Mouse (Mus musculus) kidney, embryonic 15.5 days (tissue): ENCODE data around the gene 2900026A02Rik. TPM values are rescaled to one million over a fixed set of nuclear protein-coding genes. Genes with fewer than 3 reads are reported as not detected.
A peak's percentile ranks its signal among the peaks of the same experiment; 100 is the strongest.

Experiments used
- ATAC-seq: fragments of 200-750 bp; cut with Nextera tagmentation; replicated peaks from 2 replicates; pipeline ENCODE4 v1.8.0; 2017; ENCODE audit warnings: moderate TSS enrichment; ENCODE audit not compliant: low FRiP score
- H3K27ac ChIP-seq: fragments of 300-500 bp; sonication (generic); 2 replicates; pipeline ENCODE4 v1.5.1; 2015; ENCODE audit warnings: mild to moderate bottlenecking, inconsistent platforms
- H3K27me3 ChIP-seq: fragments of 300-500 bp; sonication (generic); 2 replicates; pipeline ENCODE4 v1.6.1; 2015; ENCODE audit warnings: inconsistent platforms
- H3K36me3 ChIP-seq: fragments of 300-500 bp; sonication (generic); 2 replicates; pipeline ENCODE4 v1.6.1; 2015; ENCODE audit warnings: inconsistent platforms
- H3K4me1 ChIP-seq: fragments of 300-500 bp; sonication (generic); 2 replicates; pipeline ENCODE4 v1.6.1; 2015; ENCODE audit warnings: inconsistent platforms
- H3K4me2 ChIP-seq: fragments of 300-500 bp; sonication (generic); 2 replicates; pipeline ENCODE4 v1.6.1; 2015; ENCODE audit warnings: moderate library complexity, mild to moderate bottlenecking, inconsistent platforms
- H3K4me3 ChIP-seq: fragments of 300-500 bp; sonication (generic); replicated peaks from 2 replicates; pipeline ENCODE4 v1.5.1; 2015; ENCODE audit warnings: mild to moderate bottlenecking, inconsistent platforms
- H3K9ac ChIP-seq: fragments of 300-500 bp; sonication (generic); 2 replicates; pipeline ENCODE4 v1.6.1; 2015; ENCODE audit warnings: mild to moderate bottlenecking, inconsistent platforms
- H3K9me3 ChIP-seq: fragments of 300-500 bp; sonication (generic); replicated peaks from 2 replicates; pipeline ENCODE4 v1.6.1; 2016; ENCODE audit warnings: inconsistent platforms
- WGBS: fragments of 180-500 bp; shearing (Covaris S2); methylation state at CpG from one replicate; pipeline ENCODE4 v1.1.7; 2015; ENCODE audit warnings: mixed read lengths; 5-methylcytosine and 5-hydroxymethylcytosine counted together
- polyA plus RNA-seq: library from polyadenylated mRNA; unstranded; fragments of >200 nt; fragmentation: Nextera tagmentation; extraction: Ambion mirVana; gene quantifications from 2 replicates; pipeline ENCODE4 v1.2.1, GENCODE M21; 2015

2900026A02Rik gene
- polyA plus RNA-seq, 1 experiment from 2014 or later: 7.5 TPM

DNA sequence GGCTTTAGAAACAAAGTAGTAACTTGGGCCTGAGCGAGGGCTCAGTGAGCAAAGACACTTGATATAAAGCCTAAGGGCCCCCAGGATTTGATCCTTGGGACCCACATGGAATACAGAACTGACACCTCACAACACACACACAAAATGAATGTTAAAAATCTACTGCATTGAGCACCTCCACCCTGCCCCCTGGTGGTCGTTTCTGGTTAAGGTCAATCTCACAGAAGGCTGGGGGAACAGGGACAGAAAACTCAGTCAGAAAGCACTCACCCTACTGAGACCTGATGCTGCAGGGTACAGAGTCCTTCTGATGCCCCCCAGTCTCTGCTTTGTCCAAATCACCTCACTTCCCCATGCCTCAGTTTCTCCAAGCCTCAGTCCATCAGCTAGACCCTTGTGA lies 53.3 kb downstream of the 2900026A02Rik start:
- H3K36me3 ChIP-seq: peaks cover 6% of the 10 kb centered on the region; the same call in 1 of the 2 replicates
- H3K9ac ChIP-seq: no peak overlapping the region
- WGBS: 44% methylated on average over 2 of the region's 2 CpGs
- no peak overlapping the region for H3K4me3 ChIP-seq
- H3K4me1 ChIP-seq: peaks cover 33% of the 10 kb centered on the region
- ATAC-seq: no peak
- no peak overlapping the region for H3K4me2 ChIP-seq
- no peak overlapping the region for H3K27ac ChIP-seq
- H3K9me3 ChIP-seq: no peaks in the 10 kb centered on the region
- H3K27me3 ChIP-seq: no peaks in the 10 kb centered on the region

DNA sequence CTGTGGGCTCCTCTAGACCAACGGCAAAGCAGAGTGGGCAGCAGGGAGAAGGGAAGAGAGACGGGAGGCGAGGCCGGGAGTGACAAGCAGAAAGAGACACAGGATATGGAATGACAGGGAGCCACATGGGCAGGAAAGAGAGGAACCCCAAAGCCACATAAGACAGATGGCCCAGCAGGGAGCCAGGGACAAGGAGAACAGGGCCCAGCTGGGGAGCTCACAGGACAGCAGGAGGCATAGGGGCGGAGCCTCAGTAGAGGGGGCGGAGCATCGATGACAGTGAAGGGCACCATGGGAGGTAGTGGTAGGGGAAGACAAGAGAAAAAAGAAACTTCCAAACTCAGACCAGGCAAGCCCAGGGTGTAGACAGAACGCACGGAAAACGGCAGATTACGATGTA lies 55.6 kb downstream of the 2900026A02Rik start:
- H3K27me3 ChIP-seq: no peaks in the 10 kb centered on the region
- no peak overlapping the region for H3K9ac ChIP-seq
- peaks cover 46% of the 10 kb centered on the region for H3K4me1 ChIP-seq
- H3K27ac ChIP-seq: peak overlapping the region; percentile 63; the same call in 1 of the 2 replicates
- no peak for ATAC-seq
- no peaks in the 10 kb centered on the region for H3K9me3 ChIP-seq
- WGBS: 53% methylated on average over 11 of the region's 11 CpGs
- no peak overlapping the region for H3K4me3 ChIP-seq
- no peaks in the 10 kb centered on the region for H3K36me3 ChIP-seq
- H3K4me2 ChIP-seq: no peak overlapping the region

DNA sequence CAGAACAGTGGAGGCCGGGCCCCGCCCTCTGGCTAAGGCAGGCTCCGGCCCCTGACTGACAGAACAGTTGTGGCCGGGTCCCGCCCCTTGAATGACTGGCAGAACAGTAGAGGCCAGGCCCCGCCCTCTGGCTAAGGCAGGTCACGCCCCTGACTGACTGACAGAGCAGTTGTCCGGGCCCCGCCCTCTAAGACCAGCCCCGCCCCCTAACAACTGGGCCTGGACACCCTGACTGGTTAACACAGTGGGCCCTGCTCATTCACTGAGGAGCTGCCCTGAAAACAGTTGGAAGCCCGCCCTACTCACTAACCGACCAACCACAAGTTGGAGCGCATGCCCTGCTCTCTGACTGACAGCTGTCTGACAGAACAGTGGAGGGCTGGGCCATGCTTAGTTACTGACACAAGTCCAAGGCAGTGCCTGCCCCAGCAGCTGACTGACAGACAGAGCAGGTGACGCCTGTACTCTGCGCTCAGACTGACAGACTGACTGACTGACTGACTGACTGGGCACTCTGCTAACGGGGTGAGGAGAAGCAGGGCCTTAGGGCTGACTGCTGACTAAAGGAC lies 56.1 kb downstream of the 2900026A02Rik start:
- no peaks in the 10 kb centered on the region for H3K36me3 ChIP-seq
- peak overlapping the region; percentile 63; the same call in 1 of the 2 replicates for H3K27ac ChIP-seq
- 19% methylated on average over 16 of the region's 16 CpGs for WGBS
- no peaks in the 10 kb centered on the region for H3K9me3 ChIP-seq
- 0 out of 2 replicates have a peak overlapping the region, but pooled peaks have one; percentile 2 for H3K4me2 ChIP-seq
- H3K27me3 ChIP-seq: no peaks in the 10 kb centered on the region
- H3K9ac ChIP-seq: no peak overlapping the region
- peaks cover 51% of the 10 kb centered on the region for H3K4me1 ChIP-seq
- no peak overlapping the region for H3K4me3 ChIP-seq
- peak; percentile 87 for ATAC-seq

DNA sequence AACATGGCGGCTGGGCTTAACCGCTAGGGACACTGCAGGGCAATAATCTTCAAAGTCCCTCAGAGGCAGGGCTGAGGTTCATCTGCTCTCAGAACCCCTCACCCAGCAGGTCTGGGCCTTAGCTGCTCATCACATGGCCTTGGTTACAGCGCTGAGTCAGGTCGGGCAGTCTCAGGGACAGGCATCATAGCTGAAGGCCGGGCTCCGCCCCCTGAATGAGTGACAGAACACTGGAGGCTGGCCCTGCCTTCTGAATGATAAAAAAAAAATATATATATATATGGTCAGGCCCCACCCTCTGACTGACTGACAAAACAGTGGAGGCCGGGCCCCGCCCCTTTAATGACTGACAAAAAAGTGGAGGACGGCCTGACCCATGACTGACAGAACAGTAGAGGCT lies 56.6 kb downstream of the 2900026A02Rik start:
- Histone ChIP-seq H3K9ac (no peak overlapping the region), H3K9me3 (no peaks in the 10 kb centered on the region), H3K27me3 (no peaks in the 10 kb centered on the region), H3K4me3 (no peak overlapping the region), H3K4me1 (peaks cover 55% of the 10 kb centered on the region), H3K4me2 (0 out of 2 replicates have a peak overlapping the region, but pooled peaks have one; percentile 2), H3K36me3 (no peaks in the 10 kb centered on the region), H3K27ac (0 out of 2 replicates have a peak overlapping the region, but pooled peaks have one; percentile 45)
- ATAC-seq: peak; percentile 29; the same call in 1 of the 2 replicates
- WGBS: 40% methylated on average over 9 of the region's 9 CpGs

DNA sequence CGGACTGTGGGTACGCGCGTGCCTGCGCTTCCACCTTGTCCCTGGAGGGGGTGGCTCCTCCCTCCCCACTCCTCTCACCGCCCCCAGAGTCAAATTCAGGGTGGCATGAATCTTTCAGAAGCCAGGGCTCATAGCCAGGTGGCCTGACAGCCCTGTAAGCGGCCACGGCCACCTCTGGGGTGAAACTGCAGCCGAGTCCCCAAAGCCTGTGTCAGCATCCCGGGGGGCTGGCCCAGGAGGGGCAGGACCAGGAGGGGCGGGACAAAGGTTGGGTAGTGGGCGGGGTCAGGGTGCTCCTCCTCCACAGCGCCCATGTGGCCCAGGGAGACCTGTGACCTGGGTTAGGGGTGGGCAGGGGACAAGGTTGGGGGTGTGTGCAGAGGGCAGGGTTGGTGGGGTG lies 57.9 kb downstream of the 2900026A02Rik start:
- Histone ChIP-seq H3K27ac (no peak overlapping the region), H3K4me2 (peak overlapping the region; percentile 60), H3K27me3 (no peaks in the 10 kb centered on the region), H3K36me3 (no peaks in the 10 kb centered on the region), H3K4me3 (peak overlapping the region; percentile 36), H3K9ac (0 out of 2 replicates have a peak overlapping the region, but pooled peaks have one; percentile 17), H3K4me1 (peaks cover 69% of the 10 kb centered on the region), H3K9me3 (no peaks in the 10 kb centered on the region)
- WGBS: 7% methylated on average over 13 of the region's 13 CpGs
- no peak; the same call in 1 of the 2 replicates for ATAC-seq

DNA sequence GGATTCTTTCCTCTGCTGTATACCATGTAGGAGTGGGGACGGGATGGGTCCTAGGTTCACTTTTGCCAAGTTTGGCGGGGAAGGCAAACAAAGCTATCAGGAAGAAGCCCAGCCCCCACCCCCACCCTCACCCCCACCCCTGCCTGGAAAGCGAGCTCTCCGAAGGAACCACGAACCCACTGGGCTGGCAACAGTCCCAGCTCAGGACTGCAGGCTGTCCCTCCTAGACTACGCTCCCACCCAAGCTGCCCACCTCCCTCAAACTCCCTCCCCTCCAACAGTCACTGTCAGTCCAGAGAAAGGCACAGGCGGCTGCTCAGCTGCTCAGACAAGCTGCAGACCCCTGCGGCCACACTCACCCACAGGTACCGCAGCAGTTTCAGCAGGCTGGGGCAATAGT lies 58.3 kb downstream of the 2900026A02Rik start:
- no peak overlapping the region for H3K27ac ChIP-seq

DNA sequence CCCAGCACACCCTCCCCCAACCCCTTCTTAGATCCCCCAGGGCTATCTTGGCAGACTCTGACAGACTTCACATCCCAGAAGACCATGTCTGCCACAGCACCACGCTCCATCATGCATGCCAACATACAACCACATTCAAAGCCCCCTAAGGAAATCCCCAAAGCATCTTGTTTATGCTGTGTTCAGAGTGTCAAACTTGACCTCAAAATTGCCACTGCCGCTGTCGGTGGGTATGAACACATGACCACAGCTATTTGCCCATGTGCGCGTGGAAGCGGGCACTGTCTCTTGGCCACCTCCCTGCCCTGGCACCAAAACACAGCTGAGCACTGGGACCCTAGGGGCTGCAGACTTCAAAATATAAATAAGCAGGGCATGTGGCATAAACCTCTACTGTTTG lies 59.5 kb downstream of the 2900026A02Rik start:
- Histone ChIP-seq H3K27me3 (no peaks in the 10 kb centered on the region), H3K36me3 (no peaks in the 10 kb centered on the region), H3K9me3 (no peaks in the 10 kb centered on the region), H3K4me3 (no peak overlapping the region), H3K4me1 (peaks cover 79% of the 10 kb centered on the region), H3K9ac (no peak overlapping the region), H3K4me2 (no peak overlapping the region), H3K27ac (no peak overlapping the region)
- ATAC-seq: no peak
- 94% methylated on average over 6 of the region's 6 CpGs for WGBS

More for the DNA sequence above, 58.3 kb downstream of the 2900026A02Rik start:
- Histone ChIP-seq H3K9ac (0 out of 2 replicates have a peak overlapping the region, but pooled peaks have one; percentile 17), H3K4me1 (peaks cover 73% of the 10 kb centered on the region), H3K4me3 (peak overlapping the region; percentile 36), H3K4me2 (peak overlapping the region; percentile 60), H3K9me3 (no peaks in the 10 kb centered on the region), H3K27me3 (no peaks in the 10 kb centered on the region), H3K36me3 (no peaks in the 10 kb centered on the region)
- no peak for ATAC-seq
- WGBS: 13% methylated on average over 9 of the region's 9 CpGs

DNA sequence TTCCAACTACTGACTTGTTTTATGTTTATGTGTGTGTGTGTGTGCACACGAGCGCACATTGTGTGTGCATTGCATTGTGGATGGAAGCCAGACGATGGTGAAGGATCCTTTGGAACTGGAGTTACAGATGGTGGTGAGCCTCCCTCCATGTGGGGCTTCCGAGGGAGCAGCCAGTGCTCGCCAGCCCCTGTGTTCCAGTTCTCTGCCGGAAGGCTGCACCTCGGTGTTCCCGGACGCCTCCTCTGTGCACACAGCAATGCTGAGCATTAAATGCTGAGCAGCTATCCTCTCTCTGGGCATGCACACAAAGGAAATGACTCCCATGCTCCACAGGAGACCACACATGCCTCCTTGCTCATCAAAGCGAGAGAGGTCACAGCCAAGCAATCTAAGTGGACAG lies 60.7 kb downstream of the 2900026A02Rik start:
- H3K9ac ChIP-seq: no peak overlapping the region
- no peaks in the 10 kb centered on the region for H3K27me3 ChIP-seq
- H3K9me3 ChIP-seq: no peaks in the 10 kb centered on the region
- H3K4me2 ChIP-seq: no peak overlapping the region
- no peaks in the 10 kb centered on the region for H3K36me3 ChIP-seq
- no peak overlapping the region for H3K27ac ChIP-seq
- 58% methylated on average over 10 of the region's 10 CpGs for WGBS
- no peak for ATAC-seq
- H3K4me3 ChIP-seq: no peak overlapping the region
- H3K4me1 ChIP-seq: peaks cover 73% of the 10 kb centered on the region

DNA sequence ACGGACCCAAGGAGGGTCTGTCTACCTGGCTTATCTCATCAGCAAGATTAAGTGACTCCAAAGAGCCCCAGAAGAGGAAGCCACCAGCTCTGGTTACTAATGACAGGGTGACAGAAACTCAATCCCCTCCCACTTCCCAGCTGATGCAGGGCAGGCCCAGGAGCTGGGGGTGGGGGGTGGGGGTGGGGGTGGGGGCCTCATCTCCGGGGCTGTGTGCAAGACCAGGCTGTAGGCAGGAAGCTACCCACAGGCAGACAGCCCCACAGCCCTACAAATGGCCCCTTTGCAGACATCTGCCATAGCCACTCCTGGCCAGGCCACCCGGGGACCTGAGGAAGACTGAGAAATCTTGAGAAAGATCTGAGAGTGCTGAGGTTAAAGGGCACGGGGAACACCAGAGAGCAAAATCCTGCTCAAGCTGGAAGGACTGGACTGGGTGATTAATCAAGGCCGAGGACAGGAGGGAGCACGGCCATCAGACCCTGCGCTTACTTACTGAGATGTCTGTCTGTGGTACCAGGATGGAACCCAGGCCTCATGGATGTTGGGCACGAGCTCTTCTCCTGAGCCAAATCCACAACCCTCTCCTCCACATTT lies 62.2 kb downstream of the 2900026A02Rik start:
- Histone ChIP-seq H3K9ac (no peak overlapping the region), H3K4me1 (peaks cover 72% of the 10 kb centered on the region), H3K4me2 (no peak overlapping the region), H3K27me3 (no peaks in the 10 kb centered on the region), H3K27ac (peak overlapping the region; percentile 61; the same call in 1 of the 2 replicates), H3K36me3 (no peaks in the 10 kb centered on the region), H3K4me3 (no peak overlapping the region), H3K9me3 (no peaks in the 10 kb centered on the region)
- 23% methylated on average over 8 of the region's 8 CpGs for WGBS
- no peak for ATAC-seq

DNA sequence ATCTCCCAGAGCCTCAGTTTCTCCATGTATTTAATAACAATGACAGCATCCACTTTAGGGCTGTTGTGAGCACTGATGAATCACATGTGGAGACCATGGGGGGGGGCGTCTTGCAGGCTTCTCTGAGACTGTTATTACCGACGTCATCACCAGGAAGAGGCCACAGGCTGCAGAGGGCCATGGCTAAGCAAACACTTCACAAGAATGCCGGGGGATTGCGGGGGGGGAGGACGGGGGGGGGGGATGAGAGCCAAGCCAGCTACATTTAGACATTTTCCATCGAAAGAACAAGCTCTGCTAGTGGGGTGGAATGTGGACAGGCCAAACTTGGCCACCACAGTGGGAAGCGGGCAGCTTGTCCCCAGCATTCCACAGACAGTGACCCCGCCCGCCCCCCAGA lies 63.4 kb downstream of the 2900026A02Rik start:
- Histone ChIP-seq H3K4me3 (no peak overlapping the region), H3K9me3 (no peaks in the 10 kb centered on the region), H3K9ac (no peak overlapping the region), H3K36me3 (no peaks in the 10 kb centered on the region), H3K4me2 (no peak overlapping the region), H3K27ac (peak overlapping the region; percentile 61), H3K4me1 (peaks cover 74% of the 10 kb centered on the region), H3K27me3 (no peaks in the 10 kb centered on the region)
- no peak for ATAC-seq
- WGBS: 37% methylated on average over 10 of the region's 10 CpGs

DNA sequence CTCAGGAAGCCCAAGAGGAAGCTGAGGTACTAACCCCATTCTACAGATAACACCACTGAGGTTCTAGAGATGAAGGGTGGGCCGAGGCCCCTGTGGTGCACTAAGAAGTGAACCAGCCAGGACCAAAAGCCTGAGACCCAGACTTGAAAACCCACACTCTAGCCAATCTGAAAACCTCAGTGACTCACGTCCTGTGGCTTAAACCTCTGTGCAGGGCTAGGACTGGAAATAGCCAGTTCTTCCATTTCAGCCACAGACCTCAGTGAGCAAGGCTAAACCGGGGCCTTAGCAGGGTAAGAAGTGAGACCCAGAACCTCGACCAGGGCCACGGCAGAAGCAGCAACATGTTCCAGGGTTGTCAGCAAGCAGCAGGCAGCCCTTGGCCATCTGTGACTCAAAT lies 64.0 kb downstream of the 2900026A02Rik start:
- Histone ChIP-seq H3K4me1 (peaks cover 74% of the 10 kb centered on the region), H3K36me3 (no peaks in the 10 kb centered on the region), H3K9ac (no peak overlapping the region), H3K27me3 (no peaks in the 10 kb centered on the region), H3K9me3 (no peaks in the 10 kb centered on the region), H3K27ac (no peak overlapping the region), H3K4me2 (no peak overlapping the region), H3K4me3 (no peak overlapping the region)
- WGBS: 84% methylated on average over 5 of the region's 5 CpGs
- ATAC-seq: no peak

DNA sequence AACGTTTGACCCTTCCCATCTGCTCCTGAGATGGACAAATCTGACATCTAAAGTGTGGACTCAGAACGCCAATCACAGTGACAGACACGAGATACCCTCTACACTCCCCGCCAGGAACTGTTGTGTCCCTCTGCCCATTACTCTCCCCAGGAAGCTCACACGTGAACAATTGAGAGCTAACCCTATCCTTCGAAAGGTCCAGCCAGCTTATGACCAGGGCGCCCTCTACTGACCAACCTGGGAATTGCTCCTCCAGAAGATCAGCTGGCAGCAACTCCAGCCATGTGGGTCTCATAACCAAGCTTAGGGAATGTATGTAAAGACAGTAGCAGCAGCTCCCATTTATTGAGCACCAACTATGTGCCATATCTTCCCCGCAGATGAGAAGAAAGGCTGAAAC lies 65.9 kb downstream of the 2900026A02Rik start:
- no peaks in the 10 kb centered on the region for H3K9me3 ChIP-seq
- H3K9ac ChIP-seq: no peak overlapping the region
- H3K4me2 ChIP-seq: no peak overlapping the region
- H3K27ac ChIP-seq: no peak overlapping the region
- H3K36me3 ChIP-seq: no peaks in the 10 kb centered on the region
- ATAC-seq: no peak
- no peak overlapping the region for H3K4me3 ChIP-seq
- WGBS: 5% methylated on average over 8 of the region's 8 CpGs
- no peaks in the 10 kb centered on the region for H3K27me3 ChIP-seq
- H3K4me1 ChIP-seq: peaks cover 77% of the 10 kb centered on the region
